ENCODE assay signal across 24 mouse cellular contexts in genomic region chr13:97060331-97060730, GRCm38 (mm10). TPM values are rescaled to one million over a fixed set of nuclear protein-coding genes. Genes with fewer than 3 reads are reported as not detected.
DNase-seq lines count a peak whose midpoint lies in the region; ATAC-seq and TF ChIP-seq lines count a peak whose summit lies in the region.
"Had no signal": no experiment of that assay in that cellular context is flagged by ENCODE, and none has a peak within 500 bp of the region (broad histone marks: within the 10 kb centered on the region; RNA-seq: fewer than 3 reads in every experiment).

No protein-coding gene starts in this region.

- no peak for DNase-seq in heart, postnatal 14 days
- no peak for DNase-seq in lung, embryonic 14.5 days
- DNase-seq in lung, adult 2 months: no peak
- DNase-seq in T-cell, adult 2 months (ENCODE audit: low spot score): no peak
- DNase-seq: cerebellum, adult 11-12 months; cerebellum, adult 9-10 months; cerebellum, postnatal 36 days; gastrocnemius, postnatal 10 days; heart, adult 2 months; heart, postnatal 4 days had no signal

- no peak overlapping the region for H3K4me3 ChIP-seq in heart, embryonic 13.5 days
- no peak overlapping the region for H3K4me3 ChIP-seq in lung, embryonic 14.5 days (ENCODE audit: low read depth, low read length)
- H3K4me3 ChIP-seq in lung, adult 2 months (replicated peaks; ENCODE audit: extremely low read depth, low read depth, low read length): no peak overlapping the region
- H3K4me3 ChIP-seq in stomach, embryonic 15.5 days (replicated peaks): no peak overlapping the region
- H3K4me3 ChIP-seq: embryonic facial prominence, embryonic 13.5 days; forebrain, embryonic 12.5 days; heart, adult 2 months; hindbrain, embryonic 12.5 days had no signal

- no peak for ATAC-seq in heart, embryonic 13.5 days (ENCODE audit: extremely low read depth, insufficient number of reproducible peaks, low FRiP score, low TSS enrichment)
- ATAC-seq in lung, embryonic 14.5 days (ENCODE audit: insufficient read depth): peak; percentile 43; the same call in 1 of the 2 replicates
- ATAC-seq in stomach, embryonic 15.5 days (ENCODE audit: insufficient read depth, low FRiP score, low read depth): no peak
- ATAC-seq: forebrain, embryonic 16.5 days; hindbrain, embryonic 16.5 days had no signal

- no peak overlapping the region for H3K9ac ChIP-seq in heart, embryonic 13.5 days
- H3K9ac ChIP-seq in lung, embryonic 14.5 days: no peak overlapping the region
- H3K9ac ChIP-seq in stomach, embryonic 15.5 days: no peak overlapping the region
- H3K9ac ChIP-seq: embryonic facial prominence, embryonic 13.5 days; forebrain, embryonic 12.5 days; hindbrain, embryonic 12.5 days had no signal

- peaks cover 11% of the 10 kb centered on the region for H3K4me1 ChIP-seq in heart, embryonic 13.5 days
- H3K4me1 ChIP-seq in lung, embryonic 14.5 days (ENCODE audit: insufficient read depth): no peaks in the 10 kb centered on the region
- H3K4me1 ChIP-seq in lung, adult 2 months (ENCODE audit: control insufficient read depth, insufficient read depth, low read length): no peaks in the 10 kb centered on the region
- H3K4me1 ChIP-seq in stomach, embryonic 15.5 days: no peaks in the 10 kb centered on the region
- H3K4me1 ChIP-seq: forebrain, embryonic 12.5 days; hindbrain, embryonic 12.5 days had no signal

- no peak for TF ChIP-seq POLR2A in lung, adult 2 months (IDR thresholded peaks at IDR 0.05; ENCODE audit: borderline replicate concordance, extremely low read depth, low read depth, low read length)

- no peak overlapping the region for H3K27ac ChIP-seq in heart, embryonic 13.5 days (replicated peaks)
- H3K27ac ChIP-seq in lung, embryonic 14.5 days (ENCODE audit: low read depth): no peak overlapping the region
- H3K27ac ChIP-seq in stomach, embryonic 15.5 days: no peak overlapping the region
- H3K27ac ChIP-seq: embryonic facial prominence, embryonic 13.5 days; forebrain, embryonic 12.5 days; heart, adult 2 months; hindbrain, embryonic 12.5 days had no signal

- no peaks in the 10 kb centered on the region for H3K36me3 ChIP-seq in heart, embryonic 13.5 days
- no peaks in the 10 kb centered on the region for H3K36me3 ChIP-seq in lung, embryonic 14.5 days (ENCODE audit: insufficient read depth)
- no peaks in the 10 kb centered on the region for H3K36me3 ChIP-seq in stomach, embryonic 15.5 days
- H3K36me3 ChIP-seq: embryonic facial prominence, embryonic 13.5 days; forebrain, embryonic 12.5 days; hindbrain, embryonic 12.5 days had no signal

- 59% methylated on average over 4 of the region's 8 CpGs for WGBS in heart, embryonic 13.5 days
- 52% methylated on average over 4 of the region's 8 CpGs for WGBS in lung, embryonic 14.5 days
- 69% methylated on average over 3 of the region's 8 CpGs for WGBS in lung, adult 2 months
- 62% methylated on average over 4 of the region's 8 CpGs for WGBS in stomach, embryonic 15.5 days

- peak overlapping the region; percentile 24; the same call in 1 of the 2 replicates for H3K4me2 ChIP-seq in heart, embryonic 13.5 days
- no peak overlapping the region for H3K4me2 ChIP-seq in lung, embryonic 14.5 days
- H3K4me2 ChIP-seq in stomach, embryonic 15.5 days: 0 out of 2 replicates have a peak overlapping the region, but pooled peaks have one; percentile 8
- H3K4me2 ChIP-seq: embryonic facial prominence, embryonic 13.5 days; forebrain, embryonic 12.5 days; heart, embryonic 11.5 days; hindbrain, embryonic 12.5 days had no signal

- no peaks in the 10 kb centered on the region for H3K9me3 ChIP-seq in heart, embryonic 13.5 days
- H3K9me3 ChIP-seq in lung, embryonic 14.5 days (ENCODE audit: low read depth, low read length): no peaks in the 10 kb centered on the region
- no peaks in the 10 kb centered on the region for H3K9me3 ChIP-seq in stomach, embryonic 15.5 days
- H3K9me3 ChIP-seq: embryonic facial prominence, embryonic 13.5 days; forebrain, embryonic 12.5 days; hindbrain, embryonic 12.5 days had no signal

- intact Hi-C loops in heart, postnatal 14 days (cut with DNase I): no loop called here

- H3K27me3 ChIP-seq in heart, embryonic 13.5 days (replicated peaks): no peaks in the 10 kb centered on the region
- no peaks in the 10 kb centered on the region for H3K27me3 ChIP-seq in lung, embryonic 14.5 days (ENCODE audit: insufficient read depth, low read length)
- H3K27me3 ChIP-seq in stomach, embryonic 15.5 days (replicated peaks): no peaks in the 10 kb centered on the region
- H3K27me3 ChIP-seq: CH12.LX; embryonic facial prominence, embryonic 13.5 days; forebrain, embryonic 12.5 days; hindbrain, embryonic 12.5 days had no signal

- TF ChIP-seq CTCF in lung, embryonic 14.5 days (IDR thresholded peaks at IDR 0.05; ENCODE audit: low read depth): no peak
- TF ChIP-seq CTCF in lung, adult 2 months (IDR thresholded peaks at IDR 0.05; ENCODE audit: insufficient read depth, low read length): no peak

RNA-seq across cellular contexts. Expression of gene Fam169a, which starts 6.8 kb away (rescaled TPM):
- polyA plus RNA-seq in heart, embryonic 13.5 days (2015; fragmentation: Nextera tagmentation; extraction: Ambion mirVana): 5.1 and 6.9 TPM in 2 replicates
- under 1 TPM; 0.24 to 0.29 TPM for total RNA-seq in heart, postnatal 14 days (2021)
- polyA plus RNA-seq in lung, embryonic 14.5 days (2014; fragmentation: Nextera tagmentation; extraction: Ambion mirVana): 2.9 and 3.7 TPM in 2 replicates
- polyA plus RNA-seq in lung, adult 2 months (2012; rRNA removed): not detected in 2 replicates
- 1.9 and 2.5 TPM in 2 replicates for polyA plus RNA-seq in stomach, embryonic 15.5 days (2015; fragmentation: Nextera tagmentation; extraction: Ambion mirVana)
- total RNA-seq: gastrocnemius, postnatal 4 days had no signal

RNA-seq across cellular contexts. Expression of gene 1700029F12Rik, which starts 26.2 kb away (rescaled TPM):
- polyA plus RNA-seq in heart, embryonic 13.5 days (2015; fragmentation: Nextera tagmentation; extraction: Ambion mirVana): not detected in 2 replicates
- not detected for total RNA-seq in heart, postnatal 14 days (2021)
- polyA plus RNA-seq in lung, embryonic 14.5 days (2014; fragmentation: Nextera tagmentation; extraction: Ambion mirVana): not detected in 2 replicates
- polyA plus RNA-seq in lung, adult 2 months (2012; rRNA removed): not detected in 2 replicates
- not detected in 2 replicates for polyA plus RNA-seq in stomach, embryonic 15.5 days (2015; fragmentation: Nextera tagmentation; extraction: Ambion mirVana)
- total RNA-seq: adrenal gland, postnatal 14 days; CH12.LX; ES-E14; gastrocnemius, postnatal 10 days; gastrocnemius, postnatal 4 days; heart, adult 2 months; heart, postnatal 4 days had no signal
- polyA plus RNA-seq: embryonic facial prominence, embryonic 13.5 days; forebrain, embryonic 12.5 days; forebrain, embryonic 16.5 days; frontal cortex, adult 2 months; heart, embryonic 11.5 days; heart, embryonic 16.5 days; hindbrain, embryonic 12.5 days; hindbrain, embryonic 16.5 days had no signal

RNA-seq across cellular contexts. Expression of gene Gm6169, which starts 38.7 kb away (rescaled TPM):
- polyA plus RNA-seq in heart, embryonic 13.5 days (2015; fragmentation: Nextera tagmentation; extraction: Ambion mirVana): 3.1 and 3.2 TPM in 2 replicates
- 10 to 100 TPM in 1 of 2 experiments, under 1 TPM in 1; 0.63 to 14.3 TPM for total RNA-seq in heart, postnatal 14 days (2021)
- 3.1 and 4.6 TPM in 2 replicates for polyA plus RNA-seq in lung, embryonic 14.5 days (2014; fragmentation: Nextera tagmentation; extraction: Ambion mirVana)
- 0.65 and 1.9 TPM in 2 replicates for polyA plus RNA-seq in lung, adult 2 months (2012; rRNA removed)
- polyA plus RNA-seq in stomach, embryonic 15.5 days (2015; fragmentation: Nextera tagmentation; extraction: Ambion mirVana): 4.3 and 18.6 TPM in 2 replicates
